Mouse (Mus musculus): Measurements from ENCODE around the gene Efemp1. TPM values are rescaled to one million over a fixed set of nuclear protein-coding genes. Genes with fewer than 3 reads are reported as not detected.

Gene Efemp1
- polyA plus RNA-seq, 1 experiment from 2014 or later, result 27.9 TPM

- Histone ChIP-seq H3K27me3 (ENCODE audit: control insufficient read depth, insufficient read depth, low read length) (no peaks in the 10 kb centered on the region), H3K9ac (ENCODE audit: low read depth, low read length) (no peak overlapping the region), H3K36me3 (ENCODE audit: control insufficient read depth, insufficient read depth, low read length) (no peaks in the 10 kb centered on the region), H3K9me3 (replicated peaks; ENCODE audit: control insufficient read depth, low read length) (no peaks in the 10 kb centered on the region), H3K4me2 (no peak overlapping the region), H3K4me1 (ENCODE audit: control insufficient read depth, insufficient read depth, low read length) (0 out of 2 replicates have a peak, but pooled peaks cover 3% of the 10 kb centered on the region), H3K27ac (ENCODE audit: low read depth, low read length) (no peak overlapping the region), H3K4me3 (ENCODE audit: low read depth, low read length) (no peak overlapping the region)
- no peak for ATAC-seq (replicated peaks; ENCODE audit: insufficient number of reproducible peaks, low FRiP score, low TSS enrichment)
- 56% methylated on average over 4 of the region's 4 CpGs for WGBS (ENCODE audit: insufficient replicate concordance)
These were observed 1.4 kb upstream of the Efemp1 start for GRCm38 (mm10) chr11:28851645-28852044.

GRCm38 (mm10) chr11:28852361-28852919 is 564 bp upstream of the Efemp1 start:
- Histone ChIP-seq H3K9ac (ENCODE audit: low read depth, low read length) (no peak overlapping the region), H3K36me3 (ENCODE audit: control insufficient read depth, insufficient read depth, low read length) (no peaks in the 10 kb centered on the region), H3K4me3 (ENCODE audit: low read depth, low read length) (peak overlapping the region; percentile 63), H3K27me3 (ENCODE audit: control insufficient read depth, insufficient read depth, low read length) (no peaks in the 10 kb centered on the region), H3K9me3 (replicated peaks; ENCODE audit: control insufficient read depth, low read length) (no peaks in the 10 kb centered on the region), H3K27ac (ENCODE audit: low read depth, low read length) (no peak overlapping the region), H3K4me2 (peak overlapping the region; percentile 93), H3K4me1 (ENCODE audit: control insufficient read depth, insufficient read depth, low read length) (0 out of 2 replicates have a peak, but pooled peaks cover 3% of the 10 kb centered on the region)
- WGBS (ENCODE audit: insufficient replicate concordance), result 17% methylated on average over 6 of the region's 6 CpGs
- no peak for ATAC-seq (replicated peaks; ENCODE audit: insufficient number of reproducible peaks, low FRiP score, low TSS enrichment)

GRCm38 (mm10) chr11:28859125-28859524 is 6.1 kb downstream of the Efemp1 start:
- no peak overlapping the region for H3K4me3 ChIP-seq (ENCODE audit: low read depth, low read length)
- no peaks in the 10 kb centered on the region for H3K9me3 ChIP-seq (replicated peaks; ENCODE audit: control insufficient read depth, low read length)
- H3K27ac ChIP-seq (ENCODE audit: low read depth, low read length), result no peak overlapping the region
- H3K4me2 ChIP-seq, result no peak overlapping the region
- no peak for ATAC-seq (replicated peaks; ENCODE audit: insufficient number of reproducible peaks, low FRiP score, low TSS enrichment)
- H3K27me3 ChIP-seq (ENCODE audit: control insufficient read depth, insufficient read depth, low read length), result no peaks in the 10 kb centered on the region
- no peaks in the 10 kb centered on the region for H3K4me1 ChIP-seq (ENCODE audit: control insufficient read depth, insufficient read depth, low read length)
- H3K36me3 ChIP-seq (ENCODE audit: control insufficient read depth, insufficient read depth, low read length), result no peaks in the 10 kb centered on the region
- no peak overlapping the region for H3K9ac ChIP-seq (ENCODE audit: low read depth, low read length)

- Histone ChIP-seq H3K9ac (ENCODE audit: low read depth, low read length) (no peak overlapping the region), H3K4me2 (no peak overlapping the region), H3K4me3 (ENCODE audit: low read depth, low read length) (no peak overlapping the region), H3K36me3 (ENCODE audit: control insufficient read depth, insufficient read depth, low read length) (no peaks in the 10 kb centered on the region), H3K27ac (ENCODE audit: low read depth, low read length) (no peak overlapping the region), H3K4me1 (ENCODE audit: control insufficient read depth, insufficient read depth, low read length) (no peaks in the 10 kb centered on the region), H3K9me3 (replicated peaks; ENCODE audit: control insufficient read depth, low read length) (no peaks in the 10 kb centered on the region), H3K27me3 (ENCODE audit: control insufficient read depth, insufficient read depth, low read length) (no peaks in the 10 kb centered on the region)
- ATAC-seq (replicated peaks; ENCODE audit: insufficient number of reproducible peaks, low FRiP score, low TSS enrichment), result no peak
- 61% methylated on average over 2 of the region's 2 CpGs for WGBS (ENCODE audit: insufficient replicate concordance)
These were observed 16.1 kb downstream of the Efemp1 start for GRCm38 (mm10) chr11:28869129-28869528.

GRCm38 (mm10) chr11:28881381-28881976 is 28.5 kb downstream of the Efemp1 start:
- Histone ChIP-seq H3K27ac (ENCODE audit: low read depth, low read length) (no peak overlapping the region), H3K27me3 (ENCODE audit: control insufficient read depth, insufficient read depth, low read length) (no peaks in the 10 kb centered on the region), H3K9me3 (replicated peaks; ENCODE audit: control insufficient read depth, low read length) (no peaks in the 10 kb centered on the region), H3K4me2 (no peak overlapping the region), H3K9ac (ENCODE audit: low read depth, low read length) (no peak overlapping the region), H3K4me1 (ENCODE audit: control insufficient read depth, insufficient read depth, low read length) (no peaks in the 10 kb centered on the region), H3K4me3 (ENCODE audit: low read depth, low read length) (no peak overlapping the region), H3K36me3 (ENCODE audit: control insufficient read depth, insufficient read depth, low read length) (no peaks in the 10 kb centered on the region)
- WGBS (ENCODE audit: insufficient replicate concordance), result 61% methylated on average over 2 of the region's 2 CpGs
- no peak for ATAC-seq (replicated peaks; ENCODE audit: insufficient number of reproducible peaks, low FRiP score, low TSS enrichment)

- Histone ChIP-seq H3K4me2 (no peak overlapping the region), H3K36me3 (ENCODE audit: control insufficient read depth, insufficient read depth, low read length) (no peaks in the 10 kb centered on the region)
- 34% methylated on average over 4 of the region's 4 CpGs for WGBS (ENCODE audit: insufficient replicate concordance)
These were observed 30.1 kb downstream of the Efemp1 start for GRCm38 (mm10) chr11:28883106-28883505.

GRCm38 (mm10) chr11:28889538-28889937 is 36.5 kb downstream of the Efemp1 start:
- Histone ChIP-seq H3K4me2 (no peak overlapping the region), H3K36me3 (ENCODE audit: control insufficient read depth, insufficient read depth, low read length) (no peaks in the 10 kb centered on the region), H3K9ac (ENCODE audit: low read depth, low read length) (no peak overlapping the region), H3K4me3 (ENCODE audit: low read depth, low read length) (no peak overlapping the region), H3K27ac (ENCODE audit: low read depth, low read length) (no peak overlapping the region), H3K9me3 (replicated peaks; ENCODE audit: control insufficient read depth, low read length) (no peaks in the 10 kb centered on the region), H3K4me1 (ENCODE audit: control insufficient read depth, insufficient read depth, low read length) (no peaks in the 10 kb centered on the region), H3K27me3 (ENCODE audit: control insufficient read depth, insufficient read depth, low read length) (no peaks in the 10 kb centered on the region)
- no peak for ATAC-seq (replicated peaks; ENCODE audit: insufficient number of reproducible peaks, low FRiP score, low TSS enrichment)
- 81% methylated on average over 1 of the region's 1 CpGs for WGBS (ENCODE audit: insufficient replicate concordance)

More at GRCm38 (mm10) chr11:28883106-28883505, 30.1 kb downstream of the Efemp1 start:
- H3K27ac ChIP-seq (ENCODE audit: low read depth, low read length), result no peak overlapping the region
- no peaks in the 10 kb centered on the region for H3K27me3 ChIP-seq (ENCODE audit: control insufficient read depth, insufficient read depth, low read length)
- no peaks in the 10 kb centered on the region for H3K9me3 ChIP-seq (replicated peaks; ENCODE audit: control insufficient read depth, low read length)
- H3K4me1 ChIP-seq (ENCODE audit: control insufficient read depth, insufficient read depth, low read length), result no peaks in the 10 kb centered on the region
- no peak overlapping the region for H3K9ac ChIP-seq (ENCODE audit: low read depth, low read length)
- ATAC-seq (replicated peaks; ENCODE audit: insufficient number of reproducible peaks, low FRiP score, low TSS enrichment), result no peak
- H3K4me3 ChIP-seq (ENCODE audit: low read depth, low read length), result no peak overlapping the region

GRCm38 (mm10) chr11:28891515-28891914 is 38.5 kb downstream of the Efemp1 start:
- Histone ChIP-seq H3K4me2 (no peak overlapping the region), H3K36me3 (ENCODE audit: control insufficient read depth, insufficient read depth, low read length) (no peaks in the 10 kb centered on the region), H3K4me1 (ENCODE audit: control insufficient read depth, insufficient read depth, low read length) (no peaks in the 10 kb centered on the region), H3K9me3 (replicated peaks; ENCODE audit: control insufficient read depth, low read length) (no peaks in the 10 kb centered on the region), H3K27ac (ENCODE audit: low read depth, low read length) (no peak overlapping the region), H3K27me3 (ENCODE audit: control insufficient read depth, insufficient read depth, low read length) (no peaks in the 10 kb centered on the region), H3K4me3 (ENCODE audit: low read depth, low read length) (no peak overlapping the region), H3K9ac (ENCODE audit: low read depth, low read length) (no peak overlapping the region)
- ATAC-seq (replicated peaks; ENCODE audit: insufficient number of reproducible peaks, low FRiP score, low TSS enrichment), result no peak
- 63% methylated on average over 5 of the region's 5 CpGs for WGBS (ENCODE audit: insufficient replicate concordance)

GRCm38 (mm10) chr11:28899420-28899819 is 46.4 kb downstream of the Efemp1 start:
- no peak overlapping the region for H3K4me3 ChIP-seq (ENCODE audit: low read depth, low read length)
- ATAC-seq (replicated peaks; ENCODE audit: insufficient number of reproducible peaks, low FRiP score, low TSS enrichment), result no peak
- 61% methylated on average over 1 of the region's 1 CpGs for WGBS (ENCODE audit: insufficient replicate concordance)
- no peaks in the 10 kb centered on the region for H3K27me3 ChIP-seq (ENCODE audit: control insufficient read depth, insufficient read depth, low read length)
- no peaks in the 10 kb centered on the region for H3K9me3 ChIP-seq (replicated peaks; ENCODE audit: control insufficient read depth, low read length)
- no peak overlapping the region for H3K27ac ChIP-seq (ENCODE audit: low read depth, low read length)
- H3K9ac ChIP-seq (ENCODE audit: low read depth, low read length), result no peak overlapping the region
- H3K36me3 ChIP-seq (ENCODE audit: control insufficient read depth, insufficient read depth, low read length), result no peaks in the 10 kb centered on the region
- no peak overlapping the region for H3K4me2 ChIP-seq
- no peaks in the 10 kb centered on the region for H3K4me1 ChIP-seq (ENCODE audit: control insufficient read depth, insufficient read depth, low read length)
